Mouse (Mus musculus): ENCODE data around the gene Thbs3.

DNA sequence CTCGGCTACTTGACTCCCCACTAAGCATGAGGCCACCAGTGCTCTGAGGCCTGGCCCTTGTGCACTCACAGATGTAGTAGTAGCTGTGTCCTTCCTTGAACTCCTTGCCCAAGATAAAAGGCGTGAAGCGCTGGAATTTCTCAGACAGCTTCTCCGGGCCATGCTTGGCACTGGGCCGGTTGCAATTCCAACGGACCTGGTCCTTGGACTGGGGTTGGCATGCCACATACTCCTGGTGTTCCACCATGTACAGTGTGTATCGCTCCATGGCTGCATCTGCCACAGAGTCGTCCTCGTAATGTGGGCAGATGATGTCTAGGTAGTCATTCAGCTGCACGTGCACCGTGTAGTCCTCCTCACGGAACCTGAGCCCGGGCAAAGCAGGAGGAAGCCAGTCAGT, 61.1 kb downstream of the Thbs3 start:
- TF ChIP-seq CTCF (IDR thresholded peaks at IDR 0.05; ENCODE audit: low read depth, low read length), result no peak
- TF ChIP-seq POLR2A (IDR thresholded peaks at IDR 0.05; ENCODE audit: borderline replicate concordance, low read depth, low read length), result no peak

All from bone marrow macrophage, adult 2 months (primary cell).